Mouse (Mus musculus): Measurements from ENCODE around the gene Cmtm2b. TPM values are rescaled to one million over a fixed set of nuclear protein-coding genes. Genes with fewer than 3 reads are reported as not detected.
A peak's percentile ranks its signal among the peaks of the same experiment; 100 is the strongest.

Gene Cmtm2b
- total RNA-seq, 2 experiments from 2014 or later, result not detected

DNA sequence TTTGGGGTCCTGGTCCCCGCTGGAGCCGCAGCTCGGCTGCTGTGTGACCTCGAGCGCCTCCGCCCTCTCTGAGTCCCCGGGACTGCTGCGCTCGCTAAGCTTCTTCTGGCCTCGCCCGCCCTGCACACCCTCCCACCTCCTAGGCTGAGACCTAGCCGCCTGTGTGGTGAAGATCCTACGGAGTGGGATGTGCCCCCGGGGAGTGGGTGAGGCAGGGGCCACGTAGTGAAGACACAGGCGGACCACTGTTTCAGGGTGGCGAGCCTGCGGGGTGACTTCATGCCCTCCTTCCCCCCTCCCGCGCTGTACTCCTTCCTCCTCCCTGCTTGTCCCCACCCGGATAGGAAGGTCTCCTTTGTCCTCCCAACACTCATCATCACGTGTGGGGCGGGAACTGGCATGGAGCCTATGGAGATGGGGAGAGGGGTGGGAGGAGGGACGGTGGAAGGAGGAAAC is 19.1 kb downstream of the Cmtm2b start:
- intact Hi-C loops (cut with DNase I), result loop anchor here (5.0 to 10.0 kb wide), 3 partner anchors 61 to 196 kb away; partner anchors contain the start of genes Car7 and Nae1
- DNase-seq (ENCODE audit: low spot score), result peak; percentile 73

DNA sequence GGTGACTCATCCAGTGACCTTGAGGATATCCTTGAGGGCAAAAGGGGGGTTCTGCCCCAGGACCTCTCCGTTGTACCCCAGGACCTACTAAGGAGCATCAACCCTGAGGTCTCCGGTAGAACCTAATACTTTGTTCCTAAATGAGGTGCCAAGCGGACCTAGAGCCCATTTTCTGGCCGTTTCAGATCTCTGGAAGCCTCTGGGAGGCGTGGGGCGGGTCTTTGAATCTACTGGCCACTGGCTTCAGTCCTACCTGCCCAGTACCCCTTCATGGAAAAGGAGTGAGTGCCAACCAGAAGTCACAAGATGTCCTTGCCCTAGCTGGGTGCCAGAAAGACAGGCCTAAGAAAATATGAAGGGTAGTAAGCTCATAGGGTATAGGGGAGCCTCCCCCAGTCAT is 19.6 kb downstream of the Cmtm2b start:
- no peak for DNase-seq (ENCODE audit: low spot score)
- intact Hi-C loops (cut with DNase I), result loop anchor here (2.0 to 10.0 kb wide), 4 partner anchors 61 to 197 kb away; partner anchors contain the start of genes Car7, Cklf and Nae1

DNA sequence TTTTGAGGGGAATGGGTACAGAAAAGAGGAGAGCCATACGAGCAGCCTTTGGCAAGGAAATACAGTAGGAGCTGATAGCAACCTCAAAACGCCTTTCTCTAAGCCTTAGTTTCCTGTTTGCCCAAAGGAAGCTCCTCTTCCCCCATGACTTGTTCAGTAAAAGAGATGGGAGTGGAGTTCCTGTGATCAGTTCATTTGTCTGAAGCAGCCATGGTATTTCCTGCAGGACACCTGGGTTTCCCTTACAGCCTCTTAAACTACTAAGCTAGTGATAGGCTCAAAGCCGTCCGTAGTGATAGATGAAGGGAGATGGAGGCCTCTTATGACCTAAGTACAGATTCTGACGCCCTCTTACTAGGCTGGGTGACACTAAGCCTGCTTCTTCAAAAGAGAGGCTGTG is 20.4 kb downstream of the Cmtm2b start:
- intact Hi-C loops (cut with DNase I), result loop anchor here (2.0 to 10.0 kb wide), 4 partner anchors 60 to 198 kb away; partner anchors contain the start of genes Car7, Cklf and Nae1
- no peak for DNase-seq (ENCODE audit: low spot score)

DNA sequence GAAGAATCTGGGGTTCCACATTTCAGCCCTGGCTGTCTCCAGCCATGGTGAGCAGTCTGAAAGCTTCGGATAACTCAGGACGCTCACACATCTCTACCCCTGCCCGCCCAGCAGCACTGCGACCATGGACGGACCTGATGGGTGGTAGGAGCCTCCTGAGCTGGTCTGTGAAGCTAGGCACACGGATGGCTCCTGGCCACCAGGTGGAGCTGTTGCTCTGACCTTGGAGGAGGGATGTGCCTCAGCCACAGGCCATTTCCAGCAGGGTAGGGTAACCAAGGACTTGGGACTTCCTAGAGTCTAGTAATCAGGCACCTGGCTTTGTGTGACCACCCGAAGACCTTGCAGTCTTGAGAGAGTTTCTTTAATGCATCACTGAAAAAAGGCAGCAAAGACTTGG is 21.9 kb downstream of the Cmtm2b start:
- peak; percentile 64 for DNase-seq (ENCODE audit: low spot score)
- intact Hi-C loops (cut with DNase I), result loop anchor here (1.0 to 10.0 kb wide), 6 partner anchors 58 to 227 kb away; partner anchors contain the start of genes Car7, Cklf, Dync1li2 and Nae1

DNA sequence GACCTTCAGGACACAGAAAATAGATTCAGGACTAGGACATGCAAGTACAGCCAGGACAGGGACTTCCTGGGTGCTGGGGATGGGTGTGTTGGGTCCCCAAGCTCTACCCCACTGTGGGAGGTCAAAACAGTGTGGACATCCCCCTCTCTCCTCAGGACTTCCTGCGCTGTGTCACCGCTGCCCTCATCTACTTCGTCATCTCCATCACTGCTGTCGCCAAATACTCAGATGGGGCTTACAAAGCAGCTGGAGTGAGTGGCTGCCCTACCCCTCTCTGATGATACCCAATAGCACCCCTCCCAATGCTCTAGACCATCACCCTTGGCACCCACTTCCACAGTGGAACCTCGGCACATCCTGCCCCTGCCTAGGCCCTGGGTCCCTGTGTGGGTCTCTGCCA is 22.6 kb downstream of the Cmtm2b start:
- DNase-seq (ENCODE audit: low spot score), result no peak
- intact Hi-C loops (cut with DNase I), result loop anchor here (1.0 to 10.0 kb wide), 6 partner anchors 48 to 227 kb away; partner anchors contain the start of genes Car7, Dync1li2 and Nae1

DNA sequence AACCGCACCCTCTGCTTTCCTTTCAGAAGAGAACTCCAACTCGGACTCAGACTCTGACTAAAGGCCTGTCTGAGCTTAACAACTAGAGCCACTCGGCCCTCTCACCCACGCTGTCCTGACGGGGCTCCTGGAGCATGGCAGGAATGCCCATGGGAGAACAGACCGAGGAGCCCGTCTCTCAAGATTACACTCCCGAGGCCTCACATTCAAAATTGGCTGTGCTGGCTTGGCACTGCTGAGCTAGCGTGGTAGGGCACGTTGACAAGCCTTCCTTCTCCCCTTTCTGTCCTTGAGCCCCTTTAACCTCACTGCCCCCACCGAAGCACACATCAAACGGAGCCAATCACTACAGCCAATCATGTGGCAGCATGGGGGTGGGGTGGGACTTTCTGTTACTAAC is 24.7 kb downstream of the Cmtm2b start:
- DNase-seq (ENCODE audit: low spot score), result no peak
- intact Hi-C loops (cut with DNase I), result loop anchor here (5.0 to 10.0 kb wide), 2 partner anchors 46 to 202 kb away; no protein-coding TSS in a partner anchor

DNA sequence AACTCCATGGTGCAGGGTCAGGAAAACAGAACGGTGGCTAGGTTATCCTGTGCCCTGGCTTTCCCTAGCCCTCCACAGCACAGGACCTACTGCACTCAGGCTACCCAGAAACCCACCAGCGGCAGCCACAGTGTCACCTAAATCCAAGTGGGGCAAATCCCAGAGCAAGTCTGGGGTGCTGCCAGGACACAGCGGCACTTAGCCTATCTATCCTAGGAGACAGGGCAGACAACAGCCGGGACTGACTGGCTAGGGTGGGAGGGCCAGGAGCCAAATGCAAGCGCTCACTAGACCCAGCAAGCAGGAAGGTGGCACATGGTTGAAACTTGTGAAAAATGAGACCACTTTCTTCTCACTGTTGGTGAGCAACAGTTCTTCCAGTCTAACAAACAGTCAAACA is 26.9 kb downstream of the Cmtm2b start:
- intact Hi-C loops (cut with DNase I), result loop anchor here (5.0 to 10.0 kb wide), 2 partner anchors 43 to 204 kb away; no protein-coding TSS in a partner anchor
- DNase-seq (ENCODE audit: low spot score), result no peak

DNA sequence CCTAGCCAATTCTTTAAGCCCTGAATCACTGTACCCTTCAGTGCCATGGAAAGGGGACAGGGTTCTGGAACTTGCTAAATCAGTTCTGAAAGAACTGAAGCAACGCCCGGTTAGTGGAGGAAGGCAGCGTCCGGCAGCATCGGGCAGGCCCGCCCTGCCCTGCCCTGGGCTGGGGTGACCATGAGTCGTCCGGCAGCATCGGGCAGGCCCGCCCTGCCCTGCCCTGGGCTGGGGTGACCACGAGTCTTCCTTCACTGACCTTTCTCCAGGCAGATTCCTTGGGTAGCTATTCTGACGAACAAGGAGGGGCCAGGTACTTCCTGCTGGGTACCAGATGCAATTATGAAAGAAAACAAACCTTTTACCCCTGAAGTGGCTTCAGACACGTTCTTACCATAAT is 28.0 kb downstream of the Cmtm2b start:
- no peak for DNase-seq (ENCODE audit: low spot score)
- intact Hi-C loops (cut with DNase I), result no loop called here

DNA sequence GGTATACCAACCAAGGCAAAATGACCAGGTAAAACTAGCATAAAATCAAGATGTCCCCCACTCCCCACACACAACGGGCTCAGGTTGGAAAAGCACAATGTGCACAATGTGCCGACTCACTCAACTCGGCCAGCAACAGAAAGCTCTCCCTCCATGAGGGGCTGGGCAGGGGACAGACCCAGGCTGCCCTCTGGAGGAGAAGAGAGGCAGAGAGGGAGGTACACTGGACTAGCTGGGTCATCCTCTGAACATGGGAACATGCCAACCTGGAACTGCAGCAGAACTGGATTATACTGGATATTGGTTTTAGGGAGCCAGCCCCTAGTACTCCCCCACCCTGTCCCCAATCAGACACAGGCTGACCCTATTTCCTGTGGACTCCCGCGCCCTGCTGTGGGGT is 31.2 kb downstream of the Cmtm2b start:
- no peak for DNase-seq (ENCODE audit: low spot score)
- intact Hi-C loops (cut with DNase I), result no loop called here

DNA sequence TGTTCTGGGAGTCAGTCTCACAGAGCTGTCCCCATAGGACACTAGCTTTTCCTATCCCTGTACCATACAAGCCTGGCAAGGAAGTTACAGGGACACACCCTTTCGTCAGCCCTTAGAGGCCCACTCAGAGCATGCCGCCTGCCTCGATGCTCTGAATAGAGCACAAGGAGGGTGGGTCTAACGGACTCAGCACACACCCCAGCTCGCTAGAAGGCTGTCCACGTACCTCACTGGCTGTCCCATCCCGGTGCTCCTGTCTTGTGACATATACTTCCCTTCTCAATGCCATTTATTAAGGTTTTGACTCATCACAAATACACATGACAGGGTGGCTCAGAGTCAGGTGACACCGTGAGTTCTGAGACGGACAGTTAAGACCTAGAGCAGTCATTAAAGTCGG is 32.5 kb downstream of the Cmtm2b start:
- DNase-seq (ENCODE audit: low spot score), result no peak
- intact Hi-C loops (cut with DNase I), result no loop called here

DNA sequence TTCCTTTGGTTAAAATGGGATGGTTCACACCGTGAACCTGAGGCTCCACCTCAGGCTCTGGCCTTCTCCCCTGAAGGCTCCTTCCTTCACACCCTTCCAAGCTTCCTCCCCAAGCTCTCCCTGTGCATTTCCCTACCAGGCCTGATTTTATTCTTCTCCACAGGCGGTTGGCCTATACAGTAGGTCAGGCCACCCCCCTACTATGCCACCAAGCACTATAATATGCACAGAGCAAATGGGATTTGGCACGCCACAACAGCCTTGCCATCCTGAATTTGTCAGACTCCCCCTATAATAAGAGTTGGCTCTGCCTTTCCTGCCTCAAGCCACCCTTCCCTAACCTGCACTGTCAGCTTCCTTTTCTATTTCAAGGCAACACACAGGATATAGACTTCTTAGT is 36.6 kb downstream of the Cmtm2b start:
- intact Hi-C loops (cut with DNase I), result no loop called here
- DNase-seq (ENCODE audit: low spot score), result no peak

DNA sequence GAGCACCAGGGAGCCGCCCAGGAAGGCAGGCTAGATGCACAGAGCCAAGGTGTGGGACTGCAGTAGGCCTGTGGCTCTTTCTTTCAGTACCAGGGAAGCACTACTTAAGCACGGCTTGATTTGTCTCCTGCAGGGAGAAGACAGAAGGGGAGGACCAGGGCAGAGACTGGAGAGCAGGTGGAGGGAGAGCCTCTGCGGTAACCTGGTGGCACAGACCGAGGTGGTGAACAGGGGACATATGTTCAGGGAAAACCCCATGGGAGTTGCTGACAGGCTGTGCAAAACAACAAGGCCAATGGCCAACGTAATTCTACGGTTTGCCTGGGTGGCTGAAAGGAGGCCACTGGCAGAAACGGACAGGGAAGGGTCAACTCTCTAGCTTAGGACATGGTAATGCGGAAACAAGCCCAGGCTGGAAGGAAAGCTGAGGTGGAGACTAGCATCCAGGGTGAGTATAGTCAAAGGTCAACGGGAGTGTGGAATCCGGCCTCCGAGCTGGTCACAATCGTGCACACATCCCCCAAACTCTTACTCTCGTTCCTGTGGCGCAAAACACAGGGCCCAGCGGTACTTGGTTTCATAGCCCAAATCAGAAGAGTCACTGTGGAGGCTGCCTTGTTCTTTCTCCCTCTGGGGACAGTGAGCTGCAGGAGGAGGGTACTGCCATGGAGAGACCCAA is 37.9 kb downstream of the Cmtm2b start:
- DNase-seq (ENCODE audit: low spot score), result no peak
- intact Hi-C loops (cut with DNase I), result no loop called here

DNA sequence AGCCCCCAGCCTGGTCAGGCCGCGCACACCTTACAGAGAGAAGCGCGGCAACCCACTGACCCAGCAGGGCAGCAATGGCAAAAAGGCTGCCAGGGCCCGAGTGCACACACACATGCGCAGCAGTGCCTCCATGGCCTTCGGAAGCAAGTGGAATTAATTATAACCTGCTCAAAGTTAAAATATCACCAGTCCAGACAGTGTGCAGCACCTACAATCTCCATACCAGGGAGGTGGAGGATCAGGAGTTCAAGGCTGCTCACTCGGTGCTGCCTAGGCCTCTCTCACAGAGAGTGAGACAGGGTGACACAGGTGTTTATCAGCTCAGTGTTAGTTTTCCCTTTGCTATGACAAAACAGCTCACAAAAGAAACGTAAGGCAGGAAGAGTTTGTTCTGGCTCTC is 43.7 kb downstream of the Cmtm2b start:
- intact Hi-C loops (cut with DNase I), result no loop called here
- no peak for DNase-seq (ENCODE audit: low spot score)

DNA sequence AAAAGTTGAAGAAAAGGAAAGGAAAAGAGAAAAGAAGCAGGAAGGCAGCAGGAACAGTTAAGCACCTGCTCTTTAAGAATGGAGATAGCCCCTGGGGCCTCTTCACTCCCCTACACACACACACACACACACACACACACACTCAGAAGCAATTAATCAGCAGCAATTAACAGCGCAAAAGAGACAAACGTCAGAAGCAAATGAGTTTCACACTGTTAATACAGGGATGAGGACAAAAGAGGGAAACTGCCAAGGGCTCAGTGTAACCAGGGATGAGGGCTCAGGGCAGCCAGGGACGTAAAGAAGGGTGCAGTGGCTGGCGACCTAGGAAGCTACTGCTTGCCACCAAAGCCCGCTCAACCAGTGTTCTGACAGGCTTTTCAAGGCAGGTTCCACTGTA is 45.4 kb downstream of the Cmtm2b start:
- no peak for DNase-seq (ENCODE audit: low spot score)
- intact Hi-C loops (cut with DNase I), result no loop called here

DNA sequence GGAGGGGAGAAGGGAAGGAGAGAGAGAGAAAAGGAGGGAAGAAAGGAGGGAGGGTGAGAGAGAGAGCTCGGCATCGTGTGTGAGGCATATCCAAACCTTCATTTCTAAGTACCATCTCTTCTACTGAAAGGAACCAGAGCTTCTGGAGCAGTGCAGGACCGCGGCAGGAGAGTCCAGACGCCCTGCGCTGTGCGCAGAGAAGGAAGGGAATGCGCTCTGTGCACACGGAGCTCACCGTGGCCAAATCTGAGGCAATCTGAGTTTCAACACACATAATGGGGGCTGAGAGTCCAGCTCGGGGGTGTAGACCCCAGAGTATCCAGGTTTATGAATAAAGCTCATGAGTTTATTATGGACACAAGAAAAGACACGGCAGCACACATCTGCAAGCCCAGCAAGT is 47.6 kb downstream of the Cmtm2b start:
- intact Hi-C loops (cut with DNase I), result no loop called here
- no peak for DNase-seq (ENCODE audit: low spot score)

DNA sequence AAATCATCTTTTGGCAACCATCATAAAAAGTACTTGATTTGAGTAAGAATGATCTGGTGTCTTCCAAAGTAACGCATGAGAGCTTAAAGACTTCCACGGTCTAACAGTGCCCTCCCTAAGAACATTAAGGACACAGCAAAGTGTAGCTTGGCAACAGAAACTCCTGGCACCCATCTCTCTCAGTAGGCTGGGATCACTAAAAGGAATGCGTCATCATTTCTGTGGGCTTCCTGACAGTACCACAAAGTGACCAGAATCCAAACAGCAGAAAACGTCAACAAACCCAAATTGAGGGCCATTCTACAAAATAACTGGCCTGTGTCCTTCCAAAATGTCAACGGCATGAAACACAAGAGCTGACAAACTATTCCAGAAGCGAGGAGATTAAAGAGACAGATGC is 48.0 kb downstream of the Cmtm2b start:
- DNase-seq (ENCODE audit: low spot score), result no peak
- intact Hi-C loops (cut with DNase I), result no loop called here

DNA sequence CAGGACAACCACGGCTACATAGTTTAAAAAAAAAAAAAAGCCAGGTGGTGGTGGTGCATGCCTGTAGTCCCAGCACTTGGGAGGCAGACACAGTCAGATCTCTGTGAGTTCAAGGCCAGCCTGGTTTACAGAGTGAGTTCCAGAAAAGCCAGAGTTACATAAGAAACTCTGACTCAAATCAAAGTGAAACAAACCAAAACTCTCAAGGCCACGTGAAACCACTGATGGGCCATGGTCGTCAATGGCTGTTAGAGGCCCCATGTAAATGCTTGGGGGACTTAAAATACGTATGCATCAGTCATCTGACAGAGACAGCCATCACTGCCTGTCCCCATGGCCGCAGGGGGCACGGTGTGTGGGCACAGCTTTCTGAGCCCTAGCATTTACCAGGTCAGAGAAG is 49.1 kb downstream of the Cmtm2b start:
- intact Hi-C loops (cut with DNase I), result no loop called here
- no peak for DNase-seq (ENCODE audit: low spot score)

DNA sequence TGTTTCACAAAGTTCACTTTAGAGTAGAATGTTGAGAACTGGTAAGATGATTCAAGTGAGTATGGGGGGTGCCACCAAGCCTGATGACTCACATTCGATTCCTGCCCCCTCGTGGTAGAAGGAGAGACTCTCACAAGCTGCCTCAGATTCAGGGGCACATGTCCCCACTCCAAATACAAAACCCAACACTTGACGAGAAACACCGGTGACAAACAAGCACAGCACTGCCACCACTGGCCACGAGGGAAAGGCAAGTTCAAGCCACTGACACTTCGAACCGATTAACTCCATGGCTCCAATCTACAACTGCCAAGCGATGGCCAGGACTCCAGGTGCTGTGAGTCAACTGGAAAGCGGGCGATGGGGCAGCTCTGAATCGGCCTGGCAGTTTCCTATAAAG is 51.7 kb downstream of the Cmtm2b start:
- intact Hi-C loops (cut with DNase I), result no loop called here

DNA sequence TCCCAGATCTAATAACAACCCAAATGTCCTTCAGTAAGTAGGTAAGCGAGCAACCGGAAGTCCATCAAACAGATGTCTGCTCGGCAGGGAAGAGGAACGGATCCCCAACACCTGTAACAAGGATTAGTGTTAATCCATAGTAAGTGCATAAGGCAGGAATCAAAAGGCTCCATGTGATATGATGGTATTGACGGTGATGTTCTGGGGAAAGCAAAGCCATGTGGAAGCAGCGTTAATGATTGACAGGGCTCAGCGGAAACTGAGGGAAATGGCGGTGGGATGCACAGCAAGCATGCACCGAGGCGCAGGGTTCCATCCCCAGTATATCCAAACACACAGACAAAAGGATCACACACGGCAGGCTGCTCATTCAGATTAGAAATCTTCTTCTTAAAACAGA is 52.2 kb downstream of the Cmtm2b start:
- intact Hi-C loops (cut with DNase I), result no loop called here
- DNase-seq (ENCODE audit: low spot score), result no peak

More for the DNA sequence above, 51.7 kb downstream of the Cmtm2b start:
- no peak for DNase-seq (ENCODE audit: low spot score)

DNA sequence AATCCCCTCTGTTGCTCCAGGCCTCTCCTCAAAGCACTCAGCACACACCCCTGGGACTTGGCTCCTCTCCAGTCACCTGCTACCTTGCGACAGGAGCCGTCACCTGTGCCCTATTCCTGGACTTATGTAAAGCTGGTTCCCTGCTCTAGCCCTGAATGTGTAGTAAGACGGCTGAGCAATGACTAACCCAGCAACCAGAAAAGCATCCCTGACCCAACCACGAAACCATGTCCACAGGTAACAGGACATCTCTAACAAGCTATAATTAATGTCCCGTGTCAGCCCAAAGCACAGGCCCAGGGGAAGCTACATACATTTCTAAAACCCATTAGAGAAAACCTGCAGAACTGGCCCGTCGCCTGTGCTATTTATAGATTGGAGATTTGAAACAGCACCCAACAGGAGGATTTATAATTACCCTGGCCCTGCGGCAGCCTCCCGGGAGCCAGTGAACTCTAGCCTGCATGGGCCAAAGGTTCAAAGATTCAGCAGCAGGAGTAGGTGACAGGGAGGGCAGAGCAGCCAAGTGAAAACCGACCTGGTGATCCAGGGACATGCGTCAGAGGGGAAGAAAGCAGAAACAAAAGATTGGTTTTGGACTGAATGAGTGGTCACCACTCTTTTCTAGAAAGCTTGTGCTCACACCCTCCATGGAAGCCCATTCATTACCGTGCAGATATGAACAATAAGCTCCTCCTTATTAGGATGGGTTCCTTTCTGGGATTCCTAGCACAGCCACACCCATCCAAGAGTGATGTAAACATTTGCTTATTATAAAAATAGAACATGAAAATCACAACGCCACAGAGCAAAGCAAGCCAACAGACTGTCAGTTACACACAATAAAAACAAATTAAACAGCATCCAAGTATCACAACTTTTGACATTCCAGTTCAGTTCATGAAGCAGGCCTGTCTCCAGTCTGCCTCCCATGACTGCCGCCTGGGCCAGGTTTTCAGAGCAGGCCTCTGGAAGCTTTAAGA is 53.1 kb downstream of the Cmtm2b start:
- no peak for DNase-seq (ENCODE audit: low spot score)
- intact Hi-C loops (cut with DNase I), result no loop called here

DNA sequence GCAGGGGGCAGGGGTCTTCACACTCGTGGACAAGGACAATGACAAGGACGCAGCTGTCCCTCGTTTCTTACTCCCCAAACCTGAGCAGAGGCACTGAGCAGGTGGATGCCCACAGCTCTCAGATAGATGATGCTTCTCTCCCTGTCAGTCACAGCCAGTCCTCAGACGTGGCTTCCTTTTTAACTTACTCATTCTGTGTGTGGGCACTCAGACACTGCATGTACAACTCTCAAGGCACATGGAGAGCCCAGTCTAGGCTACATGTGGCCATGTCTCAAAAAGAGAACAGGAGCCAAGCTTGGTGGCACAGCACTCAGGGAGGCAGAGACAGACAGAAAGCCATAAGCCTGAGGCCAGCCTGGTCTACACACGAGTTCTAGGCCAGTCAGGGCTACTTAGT is 53.9 kb downstream of the Cmtm2b start:
- DNase-seq (ENCODE audit: low spot score), result no peak
- intact Hi-C loops (cut with DNase I), result no loop called here

Measured in heart, postnatal 25 days (tissue).